Mouse (Mus musculus) embryo, embryonic 10 days (tissue): ENCODE data around the gene Orc5.
"Not testable (repeated sequence)": the region's sequence is repeated elsewhere in the genome, so short reads cannot be mapped to it uniquely, and the experiment has no call there.

Source experiments
- DNase-seq: peaks from one replicate; pipeline ENCODE4 v3.0.0-alpha.2; 2015; ENCODE audit warnings: low spot score

Orc5 gene

GRCm38 (mm10) chr5:22536695-22537094 is 13.5 kb downstream of the Orc5 start:
- DNase-seq: no peak

- no peak for DNase-seq
Measured at GRCm38 (mm10) chr5:22532571-22532970, 17.7 kb downstream of the Orc5 start.

GRCm38 (mm10) chr5:22522612-22523011 is 27.6 kb downstream of the Orc5 start:
- no peak for DNase-seq

- DNase-seq: no peak
Measured at GRCm38 (mm10) chr5:22519708-22520107, 30.5 kb downstream of the Orc5 start.

GRCm38 (mm10) chr5:22515745-22516144 is 34.5 kb downstream of the Orc5 start:
- DNase-seq: not testable (repeated sequence)

- not testable (repeated sequence) for DNase-seq
Measured at GRCm38 (mm10) chr5:22514231-22514630, 36.0 kb downstream of the Orc5 start.

GRCm38 (mm10) chr5:22512579-22512978 is 37.6 kb downstream of the Orc5 start:
- not testable (repeated sequence) for DNase-seq

- DNase-seq: peak; percentile 14
Measured at GRCm38 (mm10) chr5:22511824-22512223, 38.4 kb downstream of the Orc5 start.

- no peak for DNase-seq
Measured at GRCm38 (mm10) chr5:22508560-22508959, 41.7 kb downstream of the Orc5 start.

- DNase-seq: no peak
Measured at GRCm38 (mm10) chr5:22499437-22499836, 50.8 kb downstream of the Orc5 start.

GRCm38 (mm10) chr5:22491088-22491487 is 59.1 kb downstream of the Orc5 start:
- no peak for DNase-seq

GRCm38 (mm10) chr5:22489091-22489490 is 61.1 kb downstream of the Orc5 start:
- DNase-seq: no peak

- DNase-seq: no peak
Measured at GRCm38 (mm10) chr5:22486601-22487206, 63.5 kb downstream of the Orc5 start.

- DNase-seq: no peak
Measured at GRCm38 (mm10) chr5:22485764-22486163, 64.5 kb downstream of the Orc5 start.

- DNase-seq: no peak
Measured at GRCm38 (mm10) chr5:22482567-22482966, 67.7 kb downstream of the Orc5 start.

GRCm38 (mm10) chr5:22472445-22472844 is 77.8 kb downstream of the Orc5 start:
- not testable (repeated sequence) for DNase-seq

GRCm38 (mm10) chr5:22471243-22471642 is 79.0 kb downstream of the Orc5 start:
- no peak for DNase-seq

GRCm38 (mm10) chr5:22452871-22453661 is 97.2 kb downstream of the Orc5 start:
- DNase-seq: peak; percentile 48

- no peak for DNase-seq
Measured at GRCm38 (mm10) chr5:22452452-22452851, 97.8 kb downstream of the Orc5 start.

GRCm38 (mm10) chr5:22451764-22452163 is 98.5 kb downstream of the Orc5 start:
- DNase-seq: no peak

- DNase-seq: no peak
Measured at GRCm38 (mm10) chr5:22449492-22449891, 100.7 kb downstream of the Orc5 start.
